Mouse (Mus musculus): ENCODE measurements at regions not wholly inside any gene's neighbourhood (a gene's known extent, or its start where the extent isn't known, plus 50 kb on each side); places are given as distances from the start of the nearest gene placed in this dataset.

DNA sequence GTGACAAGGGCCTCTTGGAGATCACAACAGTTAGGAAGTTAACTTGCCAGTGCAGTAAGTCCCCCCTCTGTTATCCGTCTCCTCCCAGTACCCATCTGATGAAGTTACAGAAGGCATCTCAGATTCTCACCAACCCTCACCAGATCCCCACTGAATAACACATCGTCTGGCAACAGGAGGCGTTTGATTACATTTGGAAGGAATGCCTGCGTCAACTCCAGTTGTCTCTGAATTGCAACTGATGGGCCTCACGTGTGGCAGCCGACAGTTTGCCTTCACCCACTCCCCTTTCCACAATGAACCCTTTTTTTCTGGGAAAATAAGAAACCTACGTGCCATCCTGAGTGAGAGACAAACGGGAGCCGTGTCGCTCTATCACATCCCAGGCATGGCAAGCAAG, 64.8 kb upstream of the Bcl6 start:
- H3K36me3 ChIP-seq (ENCODE audit: control insufficient read depth, insufficient read depth, low read length) = no peaks in the 10 kb centered on the region
- no peak for DNase-seq
- peaks cover 13% of the 10 kb centered on the region for H3K4me1 ChIP-seq (replicated peaks; ENCODE audit: control insufficient read depth, insufficient read depth, low read length)
- H3K27ac ChIP-seq (ENCODE audit: control insufficient read depth, insufficient read depth, low read length) = no peak overlapping the region
- 96% methylated on average over 10 of the region's 10 CpGs for WGBS
- no peak overlapping the region for H3K4me3 ChIP-seq (ENCODE audit: control insufficient read depth, insufficient read depth, low read length)
- H3K27me3 ChIP-seq (ENCODE audit: control insufficient read depth, insufficient read depth, low read length) = no peaks in the 10 kb centered on the region
- TF ChIP-seq POLR2A (IDR thresholded peaks at IDR 0.05; ENCODE audit: control insufficient read depth, extremely low read depth, insufficient read depth, low read length, poor library complexity) (no peak), CTCF (IDR thresholded peaks at IDR 0.05; ENCODE audit: borderline replicate concordance, control insufficient read depth, extremely low read depth, insufficient read depth, low read length, poor library complexity) (no peak)

DNA sequence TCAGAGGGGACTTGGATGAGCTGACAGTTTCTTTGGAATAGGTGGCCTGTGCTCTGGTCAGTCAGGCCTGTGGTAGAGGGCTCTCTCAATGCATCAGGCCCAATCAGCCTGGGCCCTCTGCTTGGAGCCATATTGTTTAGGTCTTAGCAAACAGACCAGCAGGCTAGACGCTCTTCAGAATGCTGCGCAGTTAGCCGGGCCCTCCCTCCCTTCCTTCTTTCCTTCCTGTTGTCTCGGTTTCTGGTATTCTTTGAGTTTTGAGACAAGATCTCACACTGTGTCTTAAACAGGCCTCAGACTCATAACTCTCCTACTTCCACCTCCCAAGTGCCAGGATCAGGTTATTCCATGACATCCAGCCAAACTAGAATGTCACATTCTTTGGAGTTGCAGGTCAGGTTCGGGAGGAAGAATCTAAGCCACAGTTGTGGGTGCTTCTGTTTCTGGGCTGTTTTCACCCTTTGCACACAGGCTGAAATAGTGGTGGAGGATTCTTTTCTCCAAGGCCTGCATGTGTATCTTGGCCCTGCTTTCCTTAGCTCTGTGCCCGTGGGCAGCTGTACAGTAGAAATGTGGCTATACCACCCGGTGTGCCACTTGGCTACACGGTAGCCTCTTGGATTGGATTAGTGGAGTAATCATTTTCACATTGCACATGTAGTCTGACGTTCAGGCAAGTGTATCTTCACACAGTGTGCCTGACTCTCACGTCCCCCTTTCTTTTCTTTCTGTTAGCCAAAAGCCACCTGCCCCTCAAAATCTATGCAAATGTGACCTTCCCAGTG, 62.4 kb upstream of the Bcl6 start:
- 59% methylated on average over 10 of the region's 10 CpGs for WGBS
- Histone ChIP-seq H3K27me3 (ENCODE audit: control insufficient read depth, insufficient read depth, low read length) (no peaks in the 10 kb centered on the region), H3K36me3 (ENCODE audit: control insufficient read depth, insufficient read depth, low read length) (no peaks in the 10 kb centered on the region), H3K27ac (ENCODE audit: control insufficient read depth, insufficient read depth, low read length) (peak overlapping the region; percentile 56), H3K4me1 (replicated peaks; ENCODE audit: control insufficient read depth, insufficient read depth, low read length) (peaks cover 9% of the 10 kb centered on the region), H3K4me3 (ENCODE audit: control insufficient read depth, insufficient read depth, low read length) (no peak overlapping the region)
- TF ChIP-seq POLR2A (IDR thresholded peaks at IDR 0.05; ENCODE audit: control insufficient read depth, extremely low read depth, insufficient read depth, low read length, poor library complexity) (no peak), CTCF (IDR thresholded peaks at IDR 0.05; ENCODE audit: borderline replicate concordance, control insufficient read depth, extremely low read depth, insufficient read depth, low read length, poor library complexity) (no peak)
- DNase-seq = peak; percentile 15

GRCm38 (mm10) chr16:24043779-24044178, 55.1 kb upstream of the Bcl6 start:
- no peaks in the 10 kb centered on the region for H3K4me1 ChIP-seq (replicated peaks; ENCODE audit: control insufficient read depth, insufficient read depth, low read length)
- H3K27me3 ChIP-seq (ENCODE audit: control insufficient read depth, insufficient read depth, low read length) = no peaks in the 10 kb centered on the region
- TF ChIP-seq POLR2A (IDR thresholded peaks at IDR 0.05; ENCODE audit: control insufficient read depth, extremely low read depth, insufficient read depth, low read length, poor library complexity) (no peak), CTCF (IDR thresholded peaks at IDR 0.05; ENCODE audit: borderline replicate concordance, control insufficient read depth, extremely low read depth, insufficient read depth, low read length, poor library complexity) (no peak)
- no peak overlapping the region for H3K27ac ChIP-seq (ENCODE audit: control insufficient read depth, insufficient read depth, low read length)
- H3K4me3 ChIP-seq (ENCODE audit: control insufficient read depth, insufficient read depth, low read length) = no peak overlapping the region
- no peaks in the 10 kb centered on the region for H3K36me3 ChIP-seq (ENCODE audit: control insufficient read depth, insufficient read depth, low read length)
- WGBS = 94% methylated on average over 4 of the region's 4 CpGs
- no peak for DNase-seq

- TF ChIP-seq POLR2A (IDR thresholded peaks at IDR 0.05; ENCODE audit: control insufficient read depth, extremely low read depth, insufficient read depth, low read length, poor library complexity) (no peak), CTCF (IDR thresholded peaks at IDR 0.05; ENCODE audit: borderline replicate concordance, control insufficient read depth, extremely low read depth, insufficient read depth, low read length, poor library complexity) (no peak)
- H3K27ac ChIP-seq (ENCODE audit: control insufficient read depth, insufficient read depth, low read length) = no peak overlapping the region
- H3K36me3 ChIP-seq (ENCODE audit: control insufficient read depth, insufficient read depth, low read length) = no peaks in the 10 kb centered on the region
- WGBS = 97% methylated on average over 3 of the region's 3 CpGs
- H3K4me1 ChIP-seq (replicated peaks; ENCODE audit: control insufficient read depth, insufficient read depth, low read length) = no peaks in the 10 kb centered on the region
- H3K27me3 ChIP-seq (ENCODE audit: control insufficient read depth, insufficient read depth, low read length) = no peaks in the 10 kb centered on the region
- DNase-seq = no peak
- H3K4me3 ChIP-seq (ENCODE audit: control insufficient read depth, insufficient read depth, low read length) = no peak overlapping the region
Measured at GRCm38 (mm10) chr16:24042977-24043376, 54.3 kb upstream of the Bcl6 start.

DNA sequence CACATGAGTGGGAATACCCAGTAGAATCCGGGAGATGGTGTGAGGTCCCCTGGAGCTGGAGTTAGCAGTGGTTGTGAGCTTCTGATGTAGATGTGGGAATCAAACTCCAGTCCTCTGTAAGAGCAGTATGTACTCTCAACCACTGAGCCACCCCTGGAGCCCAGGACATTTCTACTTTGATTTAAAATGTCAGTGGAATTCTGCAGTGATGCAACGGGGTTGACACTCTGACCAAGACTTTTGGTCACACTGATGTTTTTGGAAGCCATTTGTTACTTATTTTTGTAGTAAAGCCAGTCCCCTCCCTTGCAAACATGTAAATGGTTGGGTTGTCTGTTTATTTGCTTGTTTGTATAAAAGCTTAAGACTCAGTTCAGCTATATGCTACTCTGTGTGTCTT, 53.6 kb upstream of the Bcl6 start:
- H3K27me3 ChIP-seq (ENCODE audit: control insufficient read depth, insufficient read depth, low read length) = no peaks in the 10 kb centered on the region
- H3K4me3 ChIP-seq (ENCODE audit: control insufficient read depth, insufficient read depth, low read length) = no peak overlapping the region
- WGBS = 100% methylated on average over 2 of the region's 2 CpGs
- H3K36me3 ChIP-seq (ENCODE audit: control insufficient read depth, insufficient read depth, low read length) = no peaks in the 10 kb centered on the region
- H3K4me1 ChIP-seq (replicated peaks; ENCODE audit: control insufficient read depth, insufficient read depth, low read length) = no peaks in the 10 kb centered on the region
- DNase-seq = no peak
- TF ChIP-seq POLR2A (IDR thresholded peaks at IDR 0.05; ENCODE audit: control insufficient read depth, extremely low read depth, insufficient read depth, low read length, poor library complexity) (no peak), CTCF (IDR thresholded peaks at IDR 0.05; ENCODE audit: borderline replicate concordance, control insufficient read depth, extremely low read depth, insufficient read depth, low read length, poor library complexity) (no peak)
- H3K27ac ChIP-seq (ENCODE audit: control insufficient read depth, insufficient read depth, low read length) = no peak overlapping the region

DNA sequence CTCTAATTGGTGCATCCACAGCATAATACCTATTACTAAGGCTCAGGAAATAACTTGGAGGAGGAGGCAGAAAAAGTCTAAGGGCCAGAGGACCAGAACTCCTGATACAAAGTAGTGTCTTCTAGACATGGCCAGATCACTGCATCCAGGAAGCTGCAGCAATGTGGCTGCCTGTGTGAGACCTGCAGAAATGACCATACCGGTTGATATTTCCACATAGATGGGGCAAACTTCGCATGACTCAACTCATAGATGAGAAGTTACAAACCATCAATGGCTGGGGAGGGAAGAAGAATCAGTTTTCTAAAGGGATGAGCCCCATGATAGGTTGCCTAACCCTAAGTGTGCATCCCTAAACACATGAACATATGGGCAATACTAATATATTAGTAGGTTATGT, 52.8 kb upstream of the Bcl6 start:
- 92% methylated on average over 2 of the region's 2 CpGs for WGBS
- TF ChIP-seq POLR2A (IDR thresholded peaks at IDR 0.05; ENCODE audit: control insufficient read depth, extremely low read depth, insufficient read depth, low read length, poor library complexity) = no peak
- TF ChIP-seq CTCF (IDR thresholded peaks at IDR 0.05; ENCODE audit: borderline replicate concordance, control insufficient read depth, extremely low read depth, insufficient read depth, low read length, poor library complexity) = no peak
- Histone ChIP-seq H3K27me3 (ENCODE audit: control insufficient read depth, insufficient read depth, low read length) (no peaks in the 10 kb centered on the region), H3K4me1 (replicated peaks; ENCODE audit: control insufficient read depth, insufficient read depth, low read length) (no peaks in the 10 kb centered on the region), H3K4me3 (ENCODE audit: control insufficient read depth, insufficient read depth, low read length) (no peak overlapping the region), H3K36me3 (ENCODE audit: control insufficient read depth, insufficient read depth, low read length) (no peaks in the 10 kb centered on the region), H3K27ac (ENCODE audit: control insufficient read depth, insufficient read depth, low read length) (no peak overlapping the region)
- DNase-seq = no peak
